Mouse (Mus musculus): ENCODE results near the gene Tmem59l. TPM values are rescaled to one million over a fixed set of nuclear protein-coding genes. Genes with fewer than 3 reads are reported as not detected.
A peak's percentile ranks its signal among the peaks of the same experiment; 100 is the strongest.

Tmem59l gene
- total and polyA plus RNA-seq, 2 experiments from 2014 or later: 115 to 150 TPM

DNA sequence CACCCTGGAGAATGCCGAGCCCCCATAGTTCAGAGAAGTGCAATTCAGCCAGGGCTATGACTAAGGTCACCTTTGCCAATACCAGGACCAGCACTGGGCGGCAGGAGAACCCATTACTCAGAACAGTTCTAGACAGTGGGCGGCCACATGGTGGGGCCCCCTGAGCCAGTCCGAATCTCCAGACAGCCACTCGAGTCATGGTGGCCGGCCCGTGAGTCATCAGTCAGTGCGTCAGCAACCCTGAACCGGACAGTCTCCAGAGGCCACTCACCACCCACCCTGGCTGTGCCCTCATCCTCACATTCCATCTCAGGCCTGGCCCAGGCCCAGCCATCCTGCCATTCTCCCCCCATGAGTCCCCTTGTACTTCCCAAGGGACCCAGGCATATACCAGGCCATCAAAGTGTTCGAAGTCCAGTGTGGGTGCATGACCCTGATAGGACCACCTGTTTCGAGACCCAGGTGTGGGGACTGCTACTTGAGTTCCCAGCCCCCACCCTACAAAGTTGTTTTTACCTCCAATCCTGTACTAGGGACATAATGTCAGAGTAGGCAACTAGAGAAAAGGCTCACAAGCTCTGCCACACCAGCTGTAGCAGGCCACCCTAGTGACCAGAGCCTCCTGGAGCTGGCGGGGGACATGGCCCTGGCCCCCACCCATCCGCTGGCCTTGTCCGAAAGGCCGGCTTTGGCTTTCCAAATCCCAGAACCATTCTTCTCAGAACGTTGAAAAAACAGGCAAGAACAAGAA lies 25.2 kb downstream of the Tmem59l start:
- Histone ChIP-seq H3K4me1 (ENCODE audit: insufficient read depth) (no peaks in the 10 kb centered on the region), H3K27ac (ENCODE audit: low read depth, low read length) (no peak overlapping the region), H3K4me2 (ENCODE audit: low read depth) (no peak overlapping the region), H3K9ac (no peak overlapping the region), H3K36me3 (ENCODE audit: insufficient read depth) (no peaks in the 10 kb centered on the region), H3K9me3 (ENCODE audit: low read length) (no peaks in the 10 kb centered on the region), H3K4me3 (ENCODE audit: low read depth, low read length) (no peak overlapping the region), H3K27me3 (ENCODE audit: insufficient read depth, low read length) (no peaks in the 10 kb centered on the region)
- ATAC-seq (no peak), DNase-seq (no peak)
- TF ChIP-seq CTCF (IDR thresholded peaks at IDR 0.05; ENCODE audit: low read depth): no peak
- WGBS: 90% methylated on average over 16 of the region's 16 CpGs

DNA sequence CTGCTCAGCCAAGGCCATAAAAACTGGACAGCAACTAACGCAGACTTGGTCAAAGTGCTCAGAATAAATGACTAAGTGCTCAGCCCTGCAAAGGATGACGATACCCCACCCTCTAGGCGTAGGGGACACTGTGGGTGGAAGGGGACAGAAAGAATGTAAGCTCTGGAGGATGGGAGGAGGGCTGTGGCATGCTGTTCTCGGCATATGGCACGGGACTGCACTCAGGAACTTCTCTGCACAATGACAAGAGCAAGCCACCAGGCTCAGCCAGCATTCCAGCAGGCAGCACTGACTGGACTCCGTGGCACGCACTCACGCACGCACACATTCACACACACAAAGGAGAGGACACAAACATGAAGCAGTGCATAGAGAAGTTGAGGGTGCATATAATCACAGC lies 26.6 kb downstream of the Tmem59l start:
- H3K4me1 ChIP-seq (ENCODE audit: insufficient read depth): no peaks in the 10 kb centered on the region
- ATAC-seq: no peak
- 77% methylated on average over 9 of the region's 9 CpGs for WGBS
- H3K27me3 ChIP-seq (ENCODE audit: insufficient read depth, low read length): no peaks in the 10 kb centered on the region
- no peak for TF ChIP-seq CTCF (IDR thresholded peaks at IDR 0.05; ENCODE audit: low read depth)
- H3K27ac ChIP-seq (ENCODE audit: low read depth, low read length): no peak overlapping the region
- no peak for DNase-seq
- no peaks in the 10 kb centered on the region for H3K36me3 ChIP-seq (ENCODE audit: insufficient read depth)
- no peaks in the 10 kb centered on the region for H3K9me3 ChIP-seq (ENCODE audit: low read length)
- H3K4me2 ChIP-seq (ENCODE audit: low read depth): no peak overlapping the region
- H3K4me3 ChIP-seq (ENCODE audit: low read depth, low read length): no peak overlapping the region
- H3K9ac ChIP-seq: no peak overlapping the region

DNA sequence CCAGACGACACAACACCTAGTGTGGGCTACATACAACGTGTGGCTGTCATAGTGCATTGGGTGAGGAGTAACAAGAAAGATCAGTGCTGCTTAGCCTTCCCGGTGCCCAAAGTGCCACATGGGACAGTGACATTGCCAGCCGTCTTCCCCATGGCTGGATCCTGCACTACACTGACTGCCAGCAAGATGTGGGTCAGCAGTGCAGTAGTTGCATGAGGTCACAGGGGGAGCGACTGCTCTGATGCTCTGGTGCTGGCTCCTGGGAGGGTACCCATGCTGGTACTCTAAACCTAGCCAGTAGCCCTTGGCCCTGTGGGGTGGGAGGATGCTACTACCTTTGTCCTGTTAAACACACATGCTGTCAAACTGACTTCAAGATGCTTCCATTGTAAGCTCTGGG lies 27.0 kb downstream of the Tmem59l start:
- DNase-seq (no peak), ATAC-seq (no peak)
- no peak overlapping the region for H3K4me3 ChIP-seq (ENCODE audit: low read depth, low read length)
- 90% methylated on average over 5 of the region's 5 CpGs for WGBS
- H3K4me2 ChIP-seq (ENCODE audit: low read depth): no peak overlapping the region
- no peaks in the 10 kb centered on the region for H3K36me3 ChIP-seq (ENCODE audit: insufficient read depth)
- TF ChIP-seq CTCF (IDR thresholded peaks at IDR 0.05; ENCODE audit: low read depth): no peak
- H3K4me1 ChIP-seq (ENCODE audit: insufficient read depth): no peaks in the 10 kb centered on the region
- no peak overlapping the region for H3K27ac ChIP-seq (ENCODE audit: low read depth, low read length)
- H3K9me3 ChIP-seq (ENCODE audit: low read length): no peaks in the 10 kb centered on the region
- no peak overlapping the region for H3K9ac ChIP-seq
- no peaks in the 10 kb centered on the region for H3K27me3 ChIP-seq (ENCODE audit: insufficient read depth, low read length)

DNA sequence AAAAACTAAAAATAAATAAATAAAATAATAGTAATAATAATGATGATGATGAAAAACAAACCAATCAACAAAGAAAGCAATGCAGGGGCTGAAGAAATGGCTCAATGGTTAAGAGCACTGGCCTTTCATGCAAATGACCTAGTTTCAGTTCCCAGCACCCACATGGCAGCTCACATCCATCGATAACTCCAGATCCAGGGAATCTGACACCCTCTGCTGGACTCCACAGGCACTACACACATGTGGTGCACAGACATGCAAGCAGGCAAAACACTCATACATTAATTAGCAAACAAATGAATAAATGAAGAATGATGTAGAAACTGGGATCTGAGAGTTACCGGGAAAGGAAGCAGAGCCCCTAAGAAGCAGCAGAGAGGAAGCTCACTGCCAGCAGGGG lies 27.5 kb downstream of the Tmem59l start:
- Histone ChIP-seq H3K4me1 (ENCODE audit: insufficient read depth) (no peaks in the 10 kb centered on the region), H3K9ac (no peak overlapping the region), H3K27me3 (ENCODE audit: insufficient read depth, low read length) (no peaks in the 10 kb centered on the region), H3K4me2 (ENCODE audit: low read depth) (no peak overlapping the region), H3K9me3 (ENCODE audit: low read length) (no peaks in the 10 kb centered on the region), H3K27ac (ENCODE audit: low read depth, low read length) (no peak overlapping the region), H3K36me3 (ENCODE audit: insufficient read depth) (no peaks in the 10 kb centered on the region), H3K4me3 (ENCODE audit: low read depth, low read length) (no peak overlapping the region)
- 93% methylated on average over 2 of the region's 2 CpGs for WGBS
- ATAC-seq (no peak), DNase-seq (no peak)
- 0 out of 2 replicates have a peak, but pooled peaks have one; percentile 18 for TF ChIP-seq CTCF (IDR thresholded peaks at IDR 0.05; ENCODE audit: low read depth)

DNA sequence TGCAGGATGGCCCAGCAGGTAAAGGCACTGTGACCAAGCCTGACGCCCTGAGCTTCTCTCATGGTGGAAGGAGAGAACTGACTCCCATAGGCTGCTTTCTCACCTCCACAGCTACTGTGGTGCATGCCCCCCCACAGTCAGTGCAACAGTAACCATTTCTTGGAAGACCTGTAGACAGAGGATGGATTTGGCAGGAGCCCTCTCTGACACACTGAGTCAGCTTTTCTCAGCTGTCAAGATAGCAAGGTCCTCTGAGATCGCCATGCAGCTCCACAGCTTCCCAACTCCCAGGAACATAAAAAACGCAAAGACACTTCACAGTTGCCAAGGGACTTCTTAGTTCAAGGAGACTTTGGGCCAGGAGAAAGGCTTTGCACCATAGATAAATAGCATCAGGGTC lies 28.7 kb downstream of the Tmem59l start:
- Histone ChIP-seq H3K4me2 (ENCODE audit: low read depth) (no peak overlapping the region), H3K4me1 (ENCODE audit: insufficient read depth) (no peaks in the 10 kb centered on the region), H3K27me3 (ENCODE audit: insufficient read depth, low read length) (no peaks in the 10 kb centered on the region), H3K36me3 (ENCODE audit: insufficient read depth) (no peaks in the 10 kb centered on the region), H3K4me3 (ENCODE audit: low read depth, low read length) (no peak overlapping the region), H3K9ac (no peak overlapping the region), H3K27ac (ENCODE audit: low read depth, low read length) (no peak overlapping the region), H3K9me3 (ENCODE audit: low read length) (no peaks in the 10 kb centered on the region)
- TF ChIP-seq CTCF (IDR thresholded peaks at IDR 0.05; ENCODE audit: low read depth): no peak
- ATAC-seq: no peak
- WGBS: 87% methylated on average over 3 of the region's 3 CpGs
- no peak for DNase-seq

DNA sequence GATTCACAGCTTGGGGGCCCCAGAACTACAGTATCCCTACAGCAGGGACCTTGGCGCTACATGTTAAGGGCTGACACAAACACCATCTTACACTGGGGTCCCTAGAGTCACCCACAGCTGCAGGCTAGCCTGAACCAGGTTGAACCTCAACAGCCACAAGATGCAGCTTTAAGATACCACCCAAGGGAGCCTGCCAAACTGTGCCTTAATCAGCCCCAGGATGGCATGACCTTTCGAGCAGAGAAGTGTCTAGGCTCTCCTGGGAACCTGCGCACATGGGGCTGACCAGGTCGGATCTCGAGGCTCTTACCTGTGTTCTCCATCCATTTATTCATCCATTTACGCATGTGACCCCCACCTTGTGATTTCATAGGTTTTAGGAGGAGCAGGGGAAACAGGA lies 29.3 kb downstream of the Tmem59l start:
- H3K9ac ChIP-seq: no peak overlapping the region
- no peaks in the 10 kb centered on the region for H3K36me3 ChIP-seq (ENCODE audit: insufficient read depth)
- DNase-seq (no peak), ATAC-seq (no peak)
- no peaks in the 10 kb centered on the region for H3K27me3 ChIP-seq (ENCODE audit: insufficient read depth, low read length)
- H3K27ac ChIP-seq (ENCODE audit: low read depth, low read length): no peak overlapping the region
- no peaks in the 10 kb centered on the region for H3K4me1 ChIP-seq (ENCODE audit: insufficient read depth)
- H3K9me3 ChIP-seq (ENCODE audit: low read length): no peaks in the 10 kb centered on the region
- H3K4me2 ChIP-seq (ENCODE audit: low read depth): no peak overlapping the region
- H3K4me3 ChIP-seq (ENCODE audit: low read depth, low read length): no peak overlapping the region
- 89% methylated on average over 6 of the region's 6 CpGs for WGBS
- TF ChIP-seq CTCF (IDR thresholded peaks at IDR 0.05; ENCODE audit: low read depth): no peak

DNA sequence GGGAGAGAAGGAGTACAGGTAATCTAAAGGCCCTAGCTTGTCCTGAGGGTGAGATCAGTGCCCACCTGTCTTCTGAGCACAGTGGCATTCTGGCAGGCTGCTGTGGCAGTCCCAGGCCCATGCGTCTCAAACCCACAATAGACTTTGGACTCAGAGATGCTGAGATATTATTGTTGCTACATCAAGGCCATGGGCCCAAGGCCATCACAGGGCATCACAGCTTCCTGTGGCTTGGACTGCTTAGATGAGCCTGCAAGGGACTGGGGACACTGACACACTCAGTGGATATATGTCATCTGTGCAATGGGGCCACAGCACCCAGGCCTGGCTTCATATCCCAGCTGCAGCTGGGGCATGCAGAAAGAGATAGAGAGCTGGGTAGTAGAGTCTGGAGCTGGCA lies 30.2 kb downstream of the Tmem59l start:
- H3K27me3 ChIP-seq (ENCODE audit: insufficient read depth, low read length): no peaks in the 10 kb centered on the region
- ATAC-seq: no peak
- 0 out of 2 replicates have a peak, but pooled peaks cover 5% of the 10 kb centered on the region for H3K36me3 ChIP-seq (ENCODE audit: insufficient read depth)
- no peak overlapping the region for H3K27ac ChIP-seq (ENCODE audit: low read depth, low read length)
- no peaks in the 10 kb centered on the region for H3K4me1 ChIP-seq (ENCODE audit: insufficient read depth)
- no peaks in the 10 kb centered on the region for H3K9me3 ChIP-seq (ENCODE audit: low read length)
- 92% methylated on average over 1 of the region's 1 CpGs for WGBS
- no peak overlapping the region for H3K4me3 ChIP-seq (ENCODE audit: low read depth, low read length)
- no peak overlapping the region for H3K4me2 ChIP-seq (ENCODE audit: low read depth)
- no peak for DNase-seq
- H3K9ac ChIP-seq: no peak overlapping the region
- no peak for TF ChIP-seq CTCF (IDR thresholded peaks at IDR 0.05; ENCODE audit: low read depth)

Data from forebrain, postnatal 0 days (tissue).